9 mouse cellular contexts compared by ENCODE assay signal in genomic region chr14:30429606-30430005, GRCm38 (mm10). TPM values are rescaled to one million over a fixed set of nuclear protein-coding genes. Genes with fewer than 3 reads are reported as not detected.
A peak's percentile ranks its signal among the peaks of the same experiment; 100 is the strongest.
DNase-seq lines count a peak whose midpoint lies in the region.
"Had no signal": no experiment of that assay in that cellular context is flagged by ENCODE, and none has a peak within 500 bp of the region (broad histone marks: within the 10 kb centered on the region; RNA-seq: fewer than 3 reads in every experiment).

No protein-coding gene starts in this region.

- intact Hi-C loops in left cerebral cortex, postnatal 14 days (cut with DNase I), result no loop called here

- DNase-seq in kidney, postnatal 14 days, result peak; percentile 11
- no peak for DNase-seq in kidney, adult 8-10 months
- DNase-seq in urinary bladder, postnatal 36 days (ENCODE audit: low spot score in 2 of 2), result peak; percentile 12 to 23
- DNase-seq in urinary bladder, adult 2 months (ENCODE audit: low spot score), result no peak
- peak; percentile 18 for DNase-seq in heart, postnatal 4 days
- no peak for DNase-seq in left cerebral cortex, postnatal 14 days (ENCODE audit: low spot score in 2 of 2)
- no peak for DNase-seq in right cerebral cortex, adult 18-20 months
- DNase-seq: gastrocnemius, postnatal 10 days; thymus, postnatal 14 days had no signal

RNA-seq across cellular contexts. Expression of gene Dcp1a, which starts 49.7 kb away (rescaled TPM):
- 26.2 and 28.7 TPM in 2 replicates for polyA plus RNA-seq in urinary bladder, adult 2 months (2012; rRNA removed)
- 10 to 100 TPM; 19.2 to 20.0 TPM for total RNA-seq in heart, postnatal 4 days (2021)
- 10 to 100 TPM; 18.0 to 18.9 TPM for total RNA-seq in left cerebral cortex, postnatal 14 days (2021)

Comparison
In these comparisons a context has a peak if more than half of its experiments do, and no peak if none do; other contexts are left out.
1. DNase-seq: peak in kidney, postnatal 14 days (single experiment), urinary bladder, postnatal 36 days (2 of 2) and heart, postnatal 4 days (single experiment); none in kidney, adult 8-10 months (0 of 2), urinary bladder, adult 2 months (single experiment), left cerebral cortex, postnatal 14 days (0 of 2) and right cerebral cortex, adult 18-20 months (single experiment).